Mouse (Mus musculus): ENCODE data around the gene Sumf1. TPM values are rescaled to one million over a fixed set of nuclear protein-coding genes. Genes with fewer than 3 reads are reported as not detected.
A peak's percentile ranks its signal among the peaks of the same experiment; 100 is the strongest.

Sumf1 gene
- polyA plus RNA-seq, 1 experiment from 2014 or later, result 7.7 TPM

DNA sequence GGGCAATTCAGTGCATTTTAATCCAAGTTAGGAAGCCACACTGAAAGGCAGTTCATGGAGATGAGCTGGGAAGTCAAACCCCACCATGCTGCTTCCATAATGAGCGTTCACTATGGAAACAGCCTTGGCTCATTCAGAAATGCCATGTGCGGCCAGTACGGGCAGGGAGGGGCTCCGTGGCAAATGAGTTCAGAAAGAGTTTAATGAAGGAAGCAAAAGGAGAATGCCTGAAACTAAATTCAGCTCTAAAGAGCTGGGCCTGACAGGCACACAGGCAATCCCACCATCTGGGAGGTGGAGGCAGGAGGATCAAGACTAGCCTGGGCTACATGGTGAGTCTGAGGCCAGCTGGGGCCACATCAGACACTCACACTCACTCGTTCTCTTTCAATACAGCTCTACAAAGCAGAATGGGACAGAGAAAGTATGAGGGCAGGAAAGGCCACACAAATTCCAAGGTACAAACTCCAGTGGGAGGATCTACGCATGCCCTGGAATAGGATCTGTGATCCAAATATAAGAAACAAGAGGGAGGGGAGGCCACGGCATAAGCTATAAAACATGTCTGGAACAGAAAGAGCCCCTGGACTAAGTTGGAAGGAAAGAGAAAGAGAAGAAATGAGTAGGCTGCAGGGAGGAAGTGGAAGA is 39.3 kb downstream of the Sumf1 start:
- Histone ChIP-seq H3K9me3 (replicated peaks; ENCODE audit: control insufficient read depth, low read length) (no peaks in the 10 kb centered on the region), H3K27me3 (ENCODE audit: control insufficient read depth, insufficient read depth, low read depth, low read length) (no peaks in the 10 kb centered on the region), H3K27ac (ENCODE audit: low read length) (no peak overlapping the region), H3K9ac (ENCODE audit: low read depth, low read length) (no peak overlapping the region), H3K4me2 (ENCODE audit: low read depth, low read length) (no peak overlapping the region), H3K4me1 (ENCODE audit: control insufficient read depth, low read depth, low read length) (no peaks in the 10 kb centered on the region), H3K4me3 (ENCODE audit: low read depth, low read length) (no peak overlapping the region), H3K36me3 (ENCODE audit: control insufficient read depth, insufficient read depth) (no peaks in the 10 kb centered on the region)
- ATAC-seq (ENCODE audit: low read depth), result no peak
- 77% methylated on average over 7 of the region's 7 CpGs for WGBS (ENCODE audit: insufficient replicate concordance)

DNA sequence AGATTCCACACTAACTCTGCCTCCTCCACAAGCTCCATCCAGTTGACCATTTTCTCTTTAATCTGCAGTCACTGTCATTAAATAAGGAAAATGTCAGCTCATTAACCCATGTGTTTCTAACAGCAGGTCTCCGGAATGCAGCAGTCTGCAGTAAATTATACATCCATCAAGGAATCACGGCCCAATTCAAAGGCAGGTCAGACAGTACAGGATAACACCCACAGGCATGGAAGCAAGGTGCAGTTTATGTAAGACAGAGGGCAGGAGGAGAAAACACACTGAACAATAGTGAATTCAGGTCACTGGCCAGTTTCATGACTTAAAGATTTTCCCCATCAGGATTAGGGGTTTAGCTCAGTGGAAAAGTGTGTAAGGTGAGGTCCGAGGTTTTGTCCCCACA is 40.1 kb downstream of the Sumf1 start:
- H3K4me3 ChIP-seq (ENCODE audit: low read depth, low read length), result no peak overlapping the region
- H3K4me2 ChIP-seq (ENCODE audit: low read depth, low read length), result no peak overlapping the region
- no peak overlapping the region for H3K27ac ChIP-seq (ENCODE audit: low read length)
- no peaks in the 10 kb centered on the region for H3K9me3 ChIP-seq (replicated peaks; ENCODE audit: control insufficient read depth, low read length)
- H3K36me3 ChIP-seq (ENCODE audit: control insufficient read depth, insufficient read depth), result no peaks in the 10 kb centered on the region
- WGBS (ENCODE audit: insufficient replicate concordance), result 78% methylated on average over 3 of the region's 3 CpGs
- H3K4me1 ChIP-seq (ENCODE audit: control insufficient read depth, low read depth, low read length), result no peaks in the 10 kb centered on the region
- H3K9ac ChIP-seq (ENCODE audit: low read depth, low read length), result no peak overlapping the region
- no peak for ATAC-seq (ENCODE audit: low read depth)
- H3K27me3 ChIP-seq (ENCODE audit: control insufficient read depth, insufficient read depth, low read depth, low read length), result no peaks in the 10 kb centered on the region

DNA sequence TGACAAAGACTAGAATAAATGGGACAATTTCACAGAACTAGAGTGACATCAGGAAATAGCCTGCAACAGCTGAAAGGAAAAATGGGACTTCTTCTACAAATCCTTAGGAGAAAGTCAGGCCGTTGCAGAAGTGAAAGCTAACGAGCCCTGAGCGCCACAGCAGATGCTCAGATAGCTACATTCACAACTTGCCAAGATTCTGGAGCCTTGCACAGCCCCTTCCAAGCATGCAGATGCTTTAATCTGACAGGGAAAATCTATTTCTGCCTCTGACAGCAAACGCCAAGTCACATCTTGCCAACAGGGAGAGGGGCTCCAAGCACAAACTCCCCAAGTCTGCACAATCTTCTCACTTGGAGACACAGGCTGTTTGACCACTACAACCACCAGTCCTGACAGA is 42.6 kb downstream of the Sumf1 start:
- 74% methylated on average over 4 of the region's 4 CpGs for WGBS (ENCODE audit: insufficient replicate concordance)
- H3K27ac ChIP-seq (ENCODE audit: low read length), result no peak overlapping the region
- H3K4me3 ChIP-seq (ENCODE audit: low read depth, low read length), result no peak overlapping the region
- no peaks in the 10 kb centered on the region for H3K36me3 ChIP-seq (ENCODE audit: control insufficient read depth, insufficient read depth)
- H3K4me2 ChIP-seq (ENCODE audit: low read depth, low read length), result no peak overlapping the region
- no peaks in the 10 kb centered on the region for H3K9me3 ChIP-seq (replicated peaks; ENCODE audit: control insufficient read depth, low read length)
- no peak overlapping the region for H3K9ac ChIP-seq (ENCODE audit: low read depth, low read length)
- H3K4me1 ChIP-seq (ENCODE audit: control insufficient read depth, low read depth, low read length), result no peaks in the 10 kb centered on the region
- ATAC-seq (ENCODE audit: low read depth), result no peak
- no peaks in the 10 kb centered on the region for H3K27me3 ChIP-seq (ENCODE audit: control insufficient read depth, insufficient read depth, low read depth, low read length)

DNA sequence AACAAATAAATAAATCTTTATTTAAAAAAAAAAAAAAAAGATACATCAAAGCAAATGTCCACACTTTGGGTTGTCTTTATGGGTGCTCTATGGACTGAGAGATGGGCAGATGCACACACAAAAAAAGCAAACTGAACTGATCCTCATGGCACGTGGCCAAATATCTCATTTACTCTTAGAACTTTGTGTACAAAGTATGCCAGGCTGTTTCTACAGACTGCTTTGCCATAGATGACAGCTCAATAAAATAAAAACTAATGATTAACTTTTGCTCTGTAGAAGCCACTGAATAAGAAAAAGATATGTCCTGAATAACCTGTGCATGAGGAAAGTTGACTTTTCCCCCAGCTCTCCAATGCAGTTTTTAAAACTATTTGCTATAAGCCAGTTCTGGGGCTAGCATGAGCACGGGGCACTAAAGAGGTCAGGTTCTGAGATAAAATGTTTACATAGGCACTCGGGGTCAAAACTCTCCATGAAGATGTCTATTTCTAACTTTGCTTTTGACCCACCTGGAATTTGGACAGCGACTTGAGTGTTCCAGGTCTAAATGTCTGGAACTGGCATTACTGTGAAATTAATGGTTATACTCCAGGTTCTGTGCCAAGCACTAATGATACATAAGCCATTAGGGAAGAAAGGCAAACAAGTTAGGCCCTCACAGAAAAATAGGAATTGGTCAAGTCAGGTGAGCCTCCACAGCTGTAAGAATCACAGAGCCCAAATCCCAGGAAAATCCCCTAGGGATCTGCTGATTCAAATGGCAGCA is 44.5 kb downstream of the Sumf1 start:
- Histone ChIP-seq H3K4me3 (ENCODE audit: low read depth, low read length) (no peak overlapping the region), H3K27me3 (ENCODE audit: control insufficient read depth, insufficient read depth, low read depth, low read length) (no peaks in the 10 kb centered on the region), H3K9ac (ENCODE audit: low read depth, low read length) (no peak overlapping the region), H3K9me3 (replicated peaks; ENCODE audit: control insufficient read depth, low read length) (no peaks in the 10 kb centered on the region), H3K4me1 (ENCODE audit: control insufficient read depth, low read depth, low read length) (no peaks in the 10 kb centered on the region), H3K27ac (ENCODE audit: low read length) (no peak overlapping the region), H3K4me2 (ENCODE audit: low read depth, low read length) (no peak overlapping the region), H3K36me3 (ENCODE audit: control insufficient read depth, insufficient read depth) (no peaks in the 10 kb centered on the region)
- peak; percentile 60 for ATAC-seq (ENCODE audit: low read depth)
- WGBS (ENCODE audit: insufficient replicate concordance), result 49% methylated on average over 4 of the region's 4 CpGs

DNA sequence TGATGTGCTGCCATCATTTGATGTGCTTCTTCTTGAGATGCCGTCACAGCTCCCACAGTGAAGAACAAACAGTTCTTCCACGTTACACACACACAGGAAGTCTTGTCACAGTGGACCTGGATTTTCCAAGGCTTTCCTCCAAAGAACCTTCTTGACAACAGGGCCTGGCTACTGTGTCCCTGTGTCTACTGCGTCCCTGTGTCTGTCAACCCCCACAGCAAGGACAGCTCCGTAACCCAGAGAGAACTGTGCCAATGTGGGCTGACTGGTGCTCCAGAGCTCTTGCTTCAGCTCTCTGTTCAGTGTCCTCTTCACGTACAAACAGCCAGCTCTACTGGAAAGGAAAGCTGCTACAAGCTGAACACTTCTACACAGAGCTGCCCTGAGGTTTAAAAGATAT is 48.4 kb downstream of the Sumf1 start:
- ATAC-seq (ENCODE audit: low read depth), result no peak
- H3K27ac ChIP-seq (ENCODE audit: low read length), result no peak overlapping the region
- 68% methylated on average over 5 of the region's 5 CpGs for WGBS (ENCODE audit: insufficient replicate concordance)
- H3K9me3 ChIP-seq (replicated peaks; ENCODE audit: control insufficient read depth, low read length), result no peaks in the 10 kb centered on the region
- H3K36me3 ChIP-seq (ENCODE audit: control insufficient read depth, insufficient read depth), result no peaks in the 10 kb centered on the region
- H3K27me3 ChIP-seq (ENCODE audit: control insufficient read depth, insufficient read depth, low read depth, low read length), result no peaks in the 10 kb centered on the region
- no peak overlapping the region for H3K4me2 ChIP-seq (ENCODE audit: low read depth, low read length)
- H3K9ac ChIP-seq (ENCODE audit: low read depth, low read length), result no peak overlapping the region
- no peak overlapping the region for H3K4me3 ChIP-seq (ENCODE audit: low read depth, low read length)
- no peaks in the 10 kb centered on the region for H3K4me1 ChIP-seq (ENCODE audit: control insufficient read depth, low read depth, low read length)

DNA sequence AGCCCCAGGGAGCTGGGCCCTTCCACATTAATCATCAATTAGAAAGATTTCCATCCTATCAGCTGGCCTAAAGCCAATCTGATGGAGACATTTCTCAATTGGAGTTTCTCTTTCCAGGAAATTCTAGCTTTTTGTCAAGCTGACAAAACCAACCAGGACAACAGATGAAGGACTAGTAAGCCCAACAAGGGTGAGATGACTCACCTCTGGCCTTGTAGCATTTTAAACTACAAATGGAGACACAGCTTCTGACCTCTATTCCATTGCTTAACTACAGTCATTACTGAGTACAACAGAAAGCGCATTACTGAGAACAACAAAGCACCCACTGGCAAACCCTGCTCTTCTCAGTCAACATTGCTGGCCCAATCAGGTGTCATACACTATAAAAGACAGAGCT is 49.1 kb downstream of the Sumf1 start:
- WGBS (ENCODE audit: insufficient replicate concordance), result 79% methylated on average over 1 of the region's 1 CpGs
- Histone ChIP-seq H3K9me3 (replicated peaks; ENCODE audit: control insufficient read depth, low read length) (no peaks in the 10 kb centered on the region), H3K4me1 (ENCODE audit: control insufficient read depth, low read depth, low read length) (no peaks in the 10 kb centered on the region), H3K36me3 (ENCODE audit: control insufficient read depth, insufficient read depth) (no peaks in the 10 kb centered on the region), H3K4me2 (ENCODE audit: low read depth, low read length) (no peak overlapping the region), H3K27me3 (ENCODE audit: control insufficient read depth, insufficient read depth, low read depth, low read length) (no peaks in the 10 kb centered on the region), H3K9ac (ENCODE audit: low read depth, low read length) (no peak overlapping the region), H3K4me3 (ENCODE audit: low read depth, low read length) (no peak overlapping the region), H3K27ac (ENCODE audit: low read length) (no peak overlapping the region)
- ATAC-seq (ENCODE audit: low read depth), result no peak

DNA sequence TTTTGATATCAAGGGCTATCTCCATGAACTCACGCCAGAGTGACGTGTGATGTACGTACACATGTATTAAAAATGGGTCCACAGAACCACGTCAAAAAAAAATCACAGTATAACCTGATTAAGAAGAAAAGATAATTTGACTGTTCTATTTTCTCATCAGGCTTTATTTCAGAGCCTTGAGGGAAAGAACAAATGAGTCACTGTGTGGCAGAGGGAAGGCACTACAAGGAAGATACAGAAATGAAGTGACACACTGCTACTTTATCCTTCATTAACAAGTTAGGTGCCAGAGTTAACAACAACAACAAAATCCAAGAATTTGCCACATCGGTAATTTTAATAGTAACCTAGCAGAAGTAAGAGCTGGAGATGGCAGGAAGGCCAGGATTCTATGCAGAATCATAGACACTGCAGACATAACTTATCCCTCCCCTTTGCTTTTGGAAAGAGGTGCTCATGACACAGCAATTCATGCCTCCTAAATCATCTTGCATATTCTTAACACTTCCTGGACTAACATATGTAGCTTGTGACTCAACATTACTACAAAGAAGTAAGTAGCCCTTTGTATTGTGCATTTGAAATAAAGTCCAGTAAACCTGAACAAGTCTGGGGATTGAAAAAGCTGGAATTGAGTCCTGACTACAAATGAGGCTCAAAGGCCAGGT is 53.0 kb downstream of the Sumf1 start:
- no peak for ATAC-seq (ENCODE audit: low read depth)
- 78% methylated on average over 5 of the region's 5 CpGs for WGBS (ENCODE audit: insufficient replicate concordance)
- no peak overlapping the region for H3K4me2 ChIP-seq (ENCODE audit: low read depth, low read length)
- no peak overlapping the region for H3K4me3 ChIP-seq (ENCODE audit: low read depth, low read length)
- no peaks in the 10 kb centered on the region for H3K4me1 ChIP-seq (ENCODE audit: control insufficient read depth, low read depth, low read length)
- H3K9ac ChIP-seq (ENCODE audit: low read depth, low read length), result no peak overlapping the region
- H3K9me3 ChIP-seq (replicated peaks; ENCODE audit: control insufficient read depth, low read length), result no peaks in the 10 kb centered on the region
- no peaks in the 10 kb centered on the region for H3K36me3 ChIP-seq (ENCODE audit: control insufficient read depth, insufficient read depth)
- no peaks in the 10 kb centered on the region for H3K27me3 ChIP-seq (ENCODE audit: control insufficient read depth, insufficient read depth, low read depth, low read length)
- no peak overlapping the region for H3K27ac ChIP-seq (ENCODE audit: low read length)

DNA sequence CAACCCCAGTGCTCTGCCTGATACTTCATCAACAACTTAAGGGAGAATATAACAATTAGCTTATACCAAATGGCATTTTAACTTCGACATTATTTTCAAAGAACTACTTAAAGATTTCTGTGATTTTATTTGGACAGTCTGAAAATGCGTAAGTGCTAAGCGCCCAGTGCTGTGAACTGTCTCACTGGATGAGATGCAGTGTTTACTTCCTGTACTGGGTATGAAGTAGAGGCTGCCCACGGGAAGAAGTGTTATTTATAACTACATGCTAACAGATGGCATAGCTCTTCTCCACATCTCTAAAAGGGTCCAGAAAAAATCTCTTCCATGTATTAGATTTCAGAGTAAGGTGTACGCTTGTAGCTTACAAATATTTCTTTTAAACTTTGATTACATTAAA is 54.7 kb downstream of the Sumf1 start:
- Histone ChIP-seq H3K36me3 (ENCODE audit: control insufficient read depth, insufficient read depth) (no peaks in the 10 kb centered on the region), H3K27me3 (ENCODE audit: control insufficient read depth, insufficient read depth, low read depth, low read length) (no peaks in the 10 kb centered on the region), H3K4me2 (ENCODE audit: low read depth, low read length) (no peak overlapping the region), H3K4me1 (ENCODE audit: control insufficient read depth, low read depth, low read length) (no peaks in the 10 kb centered on the region), H3K9ac (ENCODE audit: low read depth, low read length) (no peak overlapping the region), H3K4me3 (ENCODE audit: low read depth, low read length) (no peak overlapping the region), H3K9me3 (replicated peaks; ENCODE audit: control insufficient read depth, low read length) (no peaks in the 10 kb centered on the region), H3K27ac (ENCODE audit: low read length) (no peak overlapping the region)
- ATAC-seq (ENCODE audit: low read depth), result no peak
- WGBS (ENCODE audit: insufficient replicate concordance), result 63% methylated on average over 5 of the region's 5 CpGs

DNA sequence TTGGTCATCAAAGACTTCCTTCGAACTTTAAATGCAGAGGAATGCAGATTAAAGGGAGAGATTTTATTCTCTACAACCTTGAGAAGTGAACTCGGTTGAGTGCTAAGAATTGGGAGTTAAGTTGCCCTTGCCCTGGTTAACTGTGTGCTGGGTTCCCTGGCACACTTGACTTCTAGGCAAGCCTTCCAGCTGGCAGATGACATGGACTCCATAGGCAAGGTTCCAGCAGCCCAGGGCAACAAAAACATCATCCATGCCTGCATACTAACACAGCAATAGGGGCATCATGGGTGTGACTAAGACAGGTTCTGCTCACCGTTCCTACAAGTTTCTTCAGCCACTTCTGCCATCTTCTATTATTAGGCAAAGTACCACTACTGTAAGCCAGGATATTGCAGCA is 58.8 kb downstream of the Sumf1 start:
- 59% methylated on average over 3 of the region's 3 CpGs for WGBS (ENCODE audit: insufficient replicate concordance)
- no peak for ATAC-seq (ENCODE audit: low read depth)
- no peak overlapping the region for H3K9ac ChIP-seq (ENCODE audit: low read depth, low read length)

More for the DNA sequence above, 58.8 kb downstream of the Sumf1 start:
- Histone ChIP-seq H3K4me1 (ENCODE audit: control insufficient read depth, low read depth, low read length) (no peaks in the 10 kb centered on the region), H3K4me3 (ENCODE audit: low read depth, low read length) (no peak overlapping the region), H3K27ac (ENCODE audit: low read length) (no peak overlapping the region), H3K36me3 (ENCODE audit: control insufficient read depth, insufficient read depth) (no peaks in the 10 kb centered on the region), H3K27me3 (ENCODE audit: control insufficient read depth, insufficient read depth, low read depth, low read length) (no peaks in the 10 kb centered on the region), H3K4me2 (ENCODE audit: low read depth, low read length) (no peak overlapping the region), H3K9me3 (replicated peaks; ENCODE audit: control insufficient read depth, low read length) (no peaks in the 10 kb centered on the region)
